Mouse (Mus musculus): ENCODE measurements around the gene Cldn24. TPM values are rescaled to one million over a fixed set of nuclear protein-coding genes. Genes with fewer than 3 reads are reported as not detected.

Gene Cldn24
- not detected in 2 replicates for polyA plus RNA-seq (2012; rRNA removed)

DNA sequence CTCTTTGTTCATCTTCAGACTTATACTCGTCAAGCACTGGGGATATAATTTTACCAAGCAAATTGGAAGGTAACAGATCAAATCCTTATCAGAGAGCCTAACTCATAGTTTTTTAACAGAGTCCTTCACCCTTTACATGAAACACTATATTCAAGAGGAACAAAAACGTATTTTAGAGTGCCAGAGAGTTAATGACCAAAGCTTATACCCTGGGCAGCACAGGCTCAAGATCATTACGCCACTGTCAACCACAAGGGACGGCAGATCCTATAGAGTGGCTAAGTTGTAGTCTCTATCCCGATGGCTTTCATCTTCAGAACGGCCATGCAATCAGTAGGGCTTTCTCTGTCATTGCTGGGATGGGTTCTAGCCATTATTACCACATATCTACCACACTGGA is at the start of gene Cldn24:
TSS of gene Cldn24 (plus strand) at position 301 of the 400 bp plus-strand sequence.

DNA sequence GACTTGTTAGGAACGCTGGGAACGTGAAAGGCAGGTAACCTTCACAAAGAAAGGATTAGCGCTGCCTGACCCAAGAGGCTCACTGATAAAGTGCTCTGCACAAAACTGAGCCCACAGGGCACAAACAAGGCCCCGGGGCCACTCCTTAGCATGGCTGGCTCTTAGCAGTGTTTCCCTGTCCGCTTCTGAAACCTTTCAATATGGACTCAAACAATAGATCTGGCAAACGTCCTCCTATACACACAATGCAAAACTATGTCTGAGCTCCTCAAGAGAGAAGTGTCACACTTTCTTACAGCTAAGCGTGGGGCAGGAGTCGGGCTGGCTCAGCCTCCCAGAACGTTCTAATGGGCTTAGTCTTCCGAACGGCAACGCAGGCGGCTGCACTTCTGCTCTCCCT is 2.2 kb downstream of the Cldn24 start, which contains the start of gene Cldn22:
TSS of gene Cldn22 (plus strand) at position 301 of the 400 bp plus-strand sequence.

Other genes starting within 250 kb of the Cldn24 start
- gene Ing2, start 146.6 kb upstream of the Cldn24 start, polyA plus RNA-seq (2012; rRNA removed): 22.8 and 36.0 TPM in 2 replicates
- gene Cdkn2aip, start 108.2 kb upstream of the Cldn24 start, polyA plus RNA-seq (2012; rRNA removed): 20.1 and 24.4 TPM in 2 replicates
- gene Cldn22, start 2.3 kb downstream of the Cldn24 start, polyA plus RNA-seq (2012; rRNA removed): 0.07 TPM in 1 of 2 replicates, not detected in the other
- gene Wwc2, start 168.8 kb downstream of the Cldn24 start, polyA plus RNA-seq (2012; rRNA removed): 8.6 and 9.1 TPM in 2 replicates